Mouse (Mus musculus) C2C12 (cell line): ENCODE measurements around the gene Nxph4. TPM values are rescaled to one million over a fixed set of nuclear protein-coding genes. Genes with fewer than 3 reads are reported as not detected.

Source experiments
- H3K27me3 ChIP-seq: one replicate; pipeline ENCODE4 v1.6.1; 2011; ENCODE audit not compliant: control insufficient read depth, insufficient read depth, insufficient read length
- H3K36me3 ChIP-seq: one replicate; pipeline ENCODE4 v1.6.1; 2011; ENCODE audit not compliant: control insufficient read depth, insufficient read depth
- H3K4me3 ChIP-seq: one replicate; pipeline ENCODE4 v1.5.1; 2011; ENCODE audit warnings: mild to moderate bottlenecking, control low read depth; ENCODE audit not compliant: poor library complexity, insufficient read depth, severe bottlenecking
- H3K79me2 ChIP-seq: one replicate; pipeline ENCODE4 v1.6.1; 2011; ENCODE audit not compliant: control insufficient read depth, insufficient read depth
- H3K79me3 ChIP-seq: one replicate; pipeline ENCODE4 v1.6.1; 2011; ENCODE audit warnings: low read depth, control low read depth
- H3ac ChIP-seq: one replicate; pipeline ENCODE3; 2011; ENCODE audit warnings: low read depth; ENCODE audit not compliant: control insufficient read depth, insufficient read length
- CEBPB ChIP-seq: IDR thresholded peaks from one replicate; pipeline ENCODE4 v1.6.1; 2011; ENCODE audit warnings: low read depth, mild to moderate bottlenecking, control low read depth, moderate library complexity
- CTCF ChIP-seq: IDR thresholded peaks from one replicate; pipeline ENCODE4 v1.5.1; 2011; ENCODE audit not compliant: control insufficient read depth, insufficient read depth, insufficient read length
- FOSL1 ChIP-seq: IDR thresholded peaks from one replicate; pipeline ENCODE4 v1.8.0; 2011; ENCODE audit warnings: mild to moderate bottlenecking, low read length; ENCODE audit not compliant: poor library complexity, insufficient read depth, severe bottlenecking
- MAX ChIP-seq: IDR thresholded peaks from one replicate; pipeline ENCODE4 v1.6.1; 2011; ENCODE audit warnings: mild to moderate bottlenecking, control low read depth
- MYOD1 ChIP-seq: IDR thresholded peaks from one replicate; pipeline ENCODE4 v1.6.1; 2011; ENCODE audit warnings: low read depth; ENCODE audit not compliant: control insufficient read depth, insufficient read length
- MYOG ChIP-seq: IDR thresholded peaks from one replicate; pipeline ENCODE4 v1.6.1; 2011; ENCODE audit not compliant: control insufficient read depth, insufficient read length; ENCODE audit errors: extremely low read depth
- USF1 ChIP-seq: IDR thresholded peaks from one replicate; pipeline ENCODE4 v1.6.1; 2011; ENCODE audit warnings: low read depth, mild to moderate bottlenecking, control low read depth, moderate library complexity
- polyA plus RNA-seq: library from polyadenylated mRNA; unstranded; fragments of >200 nt; fragmentation: generic; extraction: Trizol; gene quantifications from one replicate; pipeline ENCODE4 v1.2.1, GENCODE M21; 2012; ENCODE audit warnings: missing spikeins

Gene Nxph4
- polyA plus RNA-seq, 1 experiment, result 1.2 TPM

DNA sequence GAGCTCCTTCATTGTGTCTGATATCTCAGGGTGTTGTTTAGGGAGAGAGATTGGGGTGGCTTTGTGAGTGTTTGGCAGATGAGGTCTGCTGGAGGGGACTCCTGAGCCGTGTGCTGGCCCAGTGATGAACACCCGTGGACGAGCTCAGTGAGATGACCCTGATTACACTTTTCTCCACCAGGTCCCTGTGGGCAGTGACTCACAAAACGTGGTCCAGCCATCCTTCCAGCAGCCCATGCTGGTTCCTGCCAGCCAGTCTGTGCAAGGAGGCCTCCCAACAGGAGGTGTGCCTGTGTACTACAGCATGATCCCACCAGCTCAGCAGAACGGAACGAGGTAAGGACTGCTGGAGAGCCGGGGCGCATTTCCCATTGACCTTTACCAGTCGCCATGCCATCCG, 49.1 kb downstream of the Nxph4 start:
- Histone ChIP-seq H3K79me3 (no peaks in the 10 kb centered on the region), H3ac (peak overlapping the region; percentile 39), H3K79me2 (no peaks in the 10 kb centered on the region), H3K36me3 (peaks cover 54% of the 10 kb centered on the region), H3K27me3 (no peaks in the 10 kb centered on the region), H3K4me3 (no peak overlapping the region)
- TF ChIP-seq CTCF, result no peak
- no peak for TF ChIP-seq MYOD1
- no peak for TF ChIP-seq CEBPB
- TF ChIP-seq MAX, result no peak
- no peak for TF ChIP-seq MYOG
- no peak for TF ChIP-seq FOSL1
- no peak for TF ChIP-seq USF1

- Histone ChIP-seq H3K36me3 (peaks cover 37% of the 10 kb centered on the region), H3K4me3 (no peak overlapping the region), H3K27me3 (no peaks in the 10 kb centered on the region), H3K79me3 (no peaks in the 10 kb centered on the region), H3K79me2 (no peaks in the 10 kb centered on the region), H3ac (peak overlapping the region; percentile 88)
- peak; percentile 84 for TF ChIP-seq MAX
- TF ChIP-seq MYOG, result no peak
- TF ChIP-seq FOSL1, result peak; percentile 21
- TF ChIP-seq CTCF, result no peak
- peak; percentile 97 for TF ChIP-seq USF1
- no peak for TF ChIP-seq MYOD1
- no peak for TF ChIP-seq CEBPB
Observed at GRCm38 (mm10) chr10:127480833-127481813, 53.2 kb downstream of the Nxph4 start.

DNA sequence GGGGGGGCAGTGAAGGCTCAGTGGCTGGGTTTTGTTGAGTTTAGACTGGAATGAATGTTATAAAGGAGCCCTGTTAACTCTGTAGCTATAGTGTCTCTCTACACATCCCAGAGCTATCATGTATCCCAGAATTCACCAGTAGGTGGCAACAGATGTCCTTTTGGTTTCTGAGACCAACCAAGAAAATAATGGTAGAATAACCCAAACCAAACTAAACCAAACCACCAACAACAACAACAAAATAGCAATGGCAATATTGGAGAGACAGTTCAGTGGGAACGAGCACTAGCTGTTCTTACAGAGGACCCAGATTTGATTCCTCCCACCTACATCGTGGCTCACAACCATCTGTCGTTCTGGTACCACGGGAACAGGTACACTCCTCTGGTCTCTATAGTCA, 55.2 kb downstream of the Nxph4 start:
- H3K79me2 ChIP-seq, result no peaks in the 10 kb centered on the region
- TF ChIP-seq MAX, result no peak
- no peak for TF ChIP-seq MYOD1
- no peak for TF ChIP-seq MYOG
- TF ChIP-seq CEBPB, result no peak
- TF ChIP-seq FOSL1, result no peak
- no peak for TF ChIP-seq CTCF
- no peak for TF ChIP-seq USF1
- no peak overlapping the region for H3K4me3 ChIP-seq
- no peaks in the 10 kb centered on the region for H3K79me3 ChIP-seq
- H3K27me3 ChIP-seq, result no peaks in the 10 kb centered on the region
- peaks cover 26% of the 10 kb centered on the region for H3K36me3 ChIP-seq
- no peak overlapping the region for H3ac ChIP-seq

GRCm38 (mm10) chr10:127477301-127477700, 57.1 kb downstream of the Nxph4 start:
- no peaks in the 10 kb centered on the region for H3K79me3 ChIP-seq
- TF ChIP-seq MYOG (no peak), MAX (no peak), FOSL1 (no peak), CEBPB (no peak), USF1 (no peak), CTCF (no peak), MYOD1 (no peak)
- no peak overlapping the region for H3K4me3 ChIP-seq
- no peaks in the 10 kb centered on the region for H3K27me3 ChIP-seq
- H3K36me3 ChIP-seq, result peaks cover 22% of the 10 kb centered on the region
- no peaks in the 10 kb centered on the region for H3K79me2 ChIP-seq
- no peak overlapping the region for H3ac ChIP-seq

DNA sequence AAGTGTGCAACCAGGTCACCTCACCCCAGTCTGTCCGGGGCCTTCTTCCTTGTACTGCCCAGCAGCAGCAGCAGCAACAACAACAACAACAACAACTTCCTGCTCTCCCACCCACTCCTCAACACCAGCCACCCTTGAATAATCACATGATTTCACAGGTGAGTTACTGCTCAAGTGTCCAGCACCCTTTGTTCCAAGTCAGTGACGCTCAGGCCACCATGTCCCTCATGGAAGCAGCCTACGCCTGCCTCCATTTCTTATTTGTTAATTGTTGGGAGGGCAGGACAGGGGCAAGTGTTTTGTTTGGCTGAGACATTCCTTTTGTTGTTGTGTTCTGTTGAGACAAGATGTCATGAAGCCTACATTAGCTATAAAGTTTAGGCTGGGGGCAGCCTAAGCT, 57.8 kb downstream of the Nxph4 start:
- H3K79me2 ChIP-seq, result no peaks in the 10 kb centered on the region
- H3K36me3 ChIP-seq, result peaks cover 22% of the 10 kb centered on the region
- H3K4me3 ChIP-seq, result no peak overlapping the region
- no peak overlapping the region for H3ac ChIP-seq
- TF ChIP-seq USF1 (no peak), FOSL1 (no peak), MYOD1 (no peak), CTCF (no peak), MYOG (no peak), MAX (no peak), CEBPB (no peak)
- no peaks in the 10 kb centered on the region for H3K27me3 ChIP-seq
- no peaks in the 10 kb centered on the region for H3K79me3 ChIP-seq

Other genes starting within 250 kb of the Nxph4 start
- gene Mbd6, start 245.5 kb downstream of the Nxph4 start, polyA plus RNA-seq, result 15.2 TPM
- gene Mars, start 222.8 kb downstream of the Nxph4 start, polyA plus RNA-seq, result 155 TPM
- 0.78 TPM for gene Arhgap9, start 212.6 kb downstream of the Nxph4 start, polyA plus RNA-seq
- gene Gli1, start 192.6 kb downstream of the Nxph4 start, polyA plus RNA-seq, result 1.6 TPM
- not detected for gene Inhbe, start 180.1 kb downstream of the Nxph4 start, polyA plus RNA-seq
- not detected for gene Inhbc, start 164.1 kb downstream of the Nxph4 start, polyA plus RNA-seq
- gene R3hdm2, start 154.2 kb downstream of the Nxph4 start, polyA plus RNA-seq, result 31.0 TPM
- gene Stac3, start 32.9 kb downstream of the Nxph4 start, polyA plus RNA-seq, result 9.7 TPM
- 0.42 TPM for gene Ndufa4l2, start 19.6 kb downstream of the Nxph4 start, polyA plus RNA-seq
- 340 TPM for gene Shmt2, start 12.1 kb downstream of the Nxph4 start, polyA plus RNA-seq
- gene Lrp1, start 86.6 kb upstream of the Nxph4 start, polyA plus RNA-seq, result 190 TPM
- gene Stat6, start 108.4 kb upstream of the Nxph4 start, polyA plus RNA-seq, result 0.26 TPM
- 6.8 TPM for gene Nemp1, start 132.3 kb upstream of the Nxph4 start, polyA plus RNA-seq
- 108 TPM for gene Nab2, start 134.0 kb upstream of the Nxph4 start, polyA plus RNA-seq
- gene Myo1a, start 170.6 kb upstream of the Nxph4 start, polyA plus RNA-seq, result 0.16 TPM
- gene Tac2, start 189.9 kb upstream of the Nxph4 start, polyA plus RNA-seq, result not detected
- 3.5 TPM for gene Zbtb39, start 205.0 kb upstream of the Nxph4 start, polyA plus RNA-seq
- gene Gpr182, start 217.2 kb upstream of the Nxph4 start, polyA plus RNA-seq, result 0.09 TPM
- gene Rdh1, start 225.2 kb upstream of the Nxph4 start, polyA plus RNA-seq, result 0.01 TPM
- not detected for gene Rdh16f1, start 225.2 kb upstream of the Nxph4 start, polyA plus RNA-seq
- gene Rdh9, start 241.8 kb upstream of the Nxph4 start, polyA plus RNA-seq, result 0.02 TPM